Mouse (Mus musculus) heart, embryonic 14.5 days (tissue): Measurements from ENCODE around the gene Olfr824. TPM values are rescaled to one million over a fixed set of nuclear protein-coding genes. Genes with fewer than 3 reads are reported as not detected.
"Not testable (repeated sequence)": the region's sequence is repeated elsewhere in the genome, so short reads cannot be mapped to it uniquely, and the experiment has no call there.

ENCODE experiments used
- ATAC-seq: fragments of 200-750 bp; cut with Nextera tagmentation; 2 replicates; pipeline ENCODE4 v1.8.0; 2017; ENCODE audit warnings: low read depth, moderate TSS enrichment; ENCODE audit not compliant: insufficient number of reproducible peaks, insufficient read depth, low FRiP score
- H3K27ac ChIP-seq, 2 experiments: fragments of 200-500 bp in 1 of 2; fragments of 300-500 bp in 1 of 2; sonication (generic) in 1 of 2; replicated peaks in 1 of 2; 2 replicates each; pipeline ENCODE4 v1.5.1; 2012 to 2014; ENCODE audit warnings: low read depth in 2 of 2, low read length in 2 of 2, control low read depth in 1 of 2, mild to moderate bottlenecking in 1 of 2, mixed read lengths in 1 of 2; ENCODE audit not compliant: control insufficient read depth in 1 of 2, insufficient read depth in 1 of 2
- H3K27me3 ChIP-seq: fragments of 300-500 bp; sonication (generic); 2 replicates; pipeline ENCODE4 v1.6.1; 2014; ENCODE audit warnings: mild to moderate bottlenecking, low read length, control low read depth; ENCODE audit not compliant: control insufficient read depth, insufficient read depth
- H3K36me3 ChIP-seq: fragments of 300-500 bp; sonication (generic); 2 replicates; pipeline ENCODE4 v1.6.1; 2014; ENCODE audit warnings: mild to moderate bottlenecking, control low read depth, low read length, mixed read lengths; ENCODE audit not compliant: control insufficient read depth, insufficient read depth
- H3K4me1 ChIP-seq, 2 experiments: fragments of 200-500 bp in 1 of 2; fragments of 300-500 bp in 1 of 2; sonication (generic) in 1 of 2; 2 replicates each; pipeline ENCODE4 v1.6.1; 2012 to 2014; ENCODE audit warnings: low read length in 2 of 2, control low read depth in 1 of 2, mixed read lengths in 1 of 2; ENCODE audit not compliant: control insufficient read depth in 2 of 2, insufficient read depth in 2 of 2
- H3K4me2 ChIP-seq: fragments of 300-500 bp; sonication (generic); 2 replicates; pipeline ENCODE4 v1.6.1; 2014; ENCODE audit warnings: mild to moderate bottlenecking, low read length
- H3K4me3 ChIP-seq, 2 experiments: fragments of 200-500 bp in 1 of 2; fragments of 300-500 bp in 1 of 2; sonication (generic) in 1 of 2; 2 replicates each; pipeline ENCODE4 v1.5.1; 2012 to 2014; ENCODE audit warnings: low read length in 2 of 2, mild to moderate bottlenecking in 2 of 2, control low read depth in 1 of 2, low read depth in 1 of 2, moderate library complexity in 1 of 2; ENCODE audit not compliant: control insufficient read depth in 1 of 2, insufficient read depth in 1 of 2
- H3K9ac ChIP-seq: fragments of 300-500 bp; sonication (generic); 2 replicates; pipeline ENCODE4 v1.6.1; 2014; ENCODE audit warnings: mild to moderate bottlenecking, low read length
- H3K9me3 ChIP-seq: fragments of 300-500 bp; sonication (generic); 2 replicates; pipeline ENCODE4 v1.6.1; 2016; ENCODE audit warnings: low read length, control low read depth; ENCODE audit not compliant: control insufficient read depth
- WGBS: fragments of 180-500 bp; shearing (Covaris S2); extraction: QIAGEN DNeasy Blood & Tissue Kit; methylation state at CpG from one replicate; pipeline ENCODE4 v1.1.7; 2014; 5-methylcytosine and 5-hydroxymethylcytosine counted together
- polyA plus RNA-seq: library from polyadenylated mRNA; unstranded; fragments of >200 nt; fragmentation: Nextera tagmentation; extraction: Ambion mirVana; gene quantifications from 2 replicates; pipeline ENCODE4 v1.2.1, GENCODE M21; 2014

Gene Olfr824
- not detected in 2 replicates for polyA plus RNA-seq

DNA sequence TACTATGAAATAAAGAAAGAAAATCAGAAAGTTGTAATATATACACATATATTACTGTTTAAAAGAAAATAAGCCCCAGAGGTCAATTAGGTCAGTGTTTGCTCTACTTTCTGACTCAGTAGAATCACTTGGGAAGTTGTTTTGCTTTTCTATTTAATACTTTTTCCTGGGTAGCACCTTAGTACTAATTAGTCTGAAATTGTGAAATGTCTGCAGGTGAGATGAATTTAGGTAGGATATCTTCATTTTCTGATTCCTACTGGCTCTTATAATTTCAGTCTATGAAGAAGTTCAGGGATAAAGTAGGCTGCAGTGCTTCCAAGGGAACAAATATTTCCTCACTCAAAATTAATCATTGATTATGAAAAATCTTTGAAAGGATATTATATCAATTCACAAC, at the start of gene Olfr824:
TSS of gene Olfr824 (minus strand) at position 101 of the 400 bp plus-strand sequence.
- not testable (repeated sequence) for H3K27ac ChIP-seq, ATAC-seq, H3K4me2 ChIP-seq, H3K36me3 ChIP-seq, H3K4me3 ChIP-seq, H3K9ac ChIP-seq, H3K4me1 ChIP-seq, H3K27me3 ChIP-seq, H3K9me3 ChIP-seq

GRCm38 (mm10) chr10:130166666-130167065, 36.9 kb upstream of the Olfr824 start, which contains the start of gene Olfr825:
Gene Olfr825 (minus strand): TSS chr10:130166766.
- ATAC-seq = no peak
- no peak within 1 kb of the TSS for H3K9ac ChIP-seq
- no peaks in the 10 kb centered on the region for H3K36me3 ChIP-seq
- no peaks in the 10 kb centered on the region for H3K27me3 ChIP-seq
- H3K9me3 ChIP-seq = no peaks in the 10 kb centered on the region
- H3K4me3 ChIP-seq = no peak within 1 kb of the TSS
- H3K27ac ChIP-seq = no peak within 1 kb of the TSS
- no peaks in the 10 kb centered on the region for H3K4me1 ChIP-seq
- no peak within 1 kb of the TSS for H3K4me2 ChIP-seq

GRCm38 (mm10) chr10:130165196-130165595, 35.4 kb upstream of the Olfr824 start:
- Histone ChIP-seq H3K27ac (no peak overlapping the region), H3K4me2 (no peak overlapping the region), H3K4me1 (no peaks in the 10 kb centered on the region), H3K4me3 (no peak overlapping the region), H3K27me3 (no peaks in the 10 kb centered on the region), H3K36me3 (no peaks in the 10 kb centered on the region), H3K9ac (no peak overlapping the region), H3K9me3 (no peaks in the 10 kb centered on the region)
- ATAC-seq = no peak

GRCm38 (mm10) chr10:130144121-130144520, 14.3 kb upstream of the Olfr824 start:
- no peak overlapping the region for H3K4me3 ChIP-seq
- H3K27me3 ChIP-seq = no peaks in the 10 kb centered on the region
- H3K4me2 ChIP-seq = no peak overlapping the region
- no peaks in the 10 kb centered on the region for H3K4me1 ChIP-seq
- 60% methylated on average over 5 of the region's 5 CpGs for WGBS
- no peak overlapping the region for H3K9ac ChIP-seq
- no peaks in the 10 kb centered on the region for H3K9me3 ChIP-seq
- H3K36me3 ChIP-seq = no peaks in the 10 kb centered on the region
- ATAC-seq = no peak
- H3K27ac ChIP-seq = no peak overlapping the region

DNA sequence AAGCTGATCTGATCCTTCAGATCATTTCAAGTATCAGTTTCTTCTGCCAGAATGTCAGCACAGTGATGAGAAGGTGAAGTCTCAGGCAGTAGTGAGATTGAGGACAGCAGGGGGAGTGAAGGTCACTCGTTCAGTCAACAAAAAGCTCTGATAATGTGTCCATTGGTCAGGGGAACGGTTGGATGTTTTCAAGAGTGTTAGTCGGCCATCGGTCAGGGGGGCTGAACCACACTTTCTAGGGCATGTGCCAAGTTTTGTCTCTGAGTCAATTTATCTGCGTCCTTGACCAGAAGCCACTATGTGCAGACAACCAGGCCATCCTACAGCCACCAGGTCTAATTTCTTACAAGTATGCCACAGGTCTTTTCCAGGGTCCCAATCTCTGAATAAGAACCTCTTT, 12.7 kb upstream of the Olfr824 start:
- not testable (repeated sequence) for H3K4me1 ChIP-seq, H3K27ac ChIP-seq, H3K4me3 ChIP-seq, H3K27me3 ChIP-seq, H3K9me3 ChIP-seq, H3K9ac ChIP-seq, H3K4me2 ChIP-seq, H3K36me3 ChIP-seq, ATAC-seq
- WGBS = 62% methylated on average over 5 of the region's 5 CpGs

DNA sequence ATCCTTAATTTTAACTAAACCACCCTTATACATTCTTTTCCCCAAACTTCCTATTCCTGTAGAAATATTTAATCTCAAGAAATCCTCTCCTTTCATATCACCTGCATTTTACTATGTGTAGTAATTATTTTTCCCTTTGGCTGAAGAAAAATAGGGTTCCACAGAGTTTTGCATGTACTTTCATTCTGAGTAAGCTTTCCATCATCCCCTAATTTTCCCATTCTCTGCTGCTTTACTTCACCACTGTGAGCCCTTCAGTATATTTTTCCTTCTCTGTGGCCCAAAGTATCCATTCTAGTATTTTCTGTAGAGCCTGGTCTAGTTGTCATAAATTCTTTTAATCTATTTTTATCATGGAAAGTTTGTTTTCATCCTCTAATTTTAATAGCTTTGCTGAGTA, 5.0 kb upstream of the Olfr824 start:
- Histone ChIP-seq H3K4me2 (no peak overlapping the region), H3K4me1 (no peaks in the 10 kb centered on the region), H3K36me3 (no peaks in the 10 kb centered on the region), H3K4me3 (no peak overlapping the region), H3K27me3 (no peaks in the 10 kb centered on the region), H3K9ac (no peak overlapping the region), H3K9me3 (no peaks in the 10 kb centered on the region), H3K27ac (no peak overlapping the region)
- ATAC-seq = no peak

GRCm38 (mm10) chr10:130116045-130116444, 13.8 kb downstream of the Olfr824 start:
- not testable (repeated sequence) for H3K4me1 ChIP-seq, H3K4me3 ChIP-seq, H3K27ac ChIP-seq, H3K9me3 ChIP-seq, H3K9ac ChIP-seq, ATAC-seq, H3K36me3 ChIP-seq, H3K4me2 ChIP-seq, H3K27me3 ChIP-seq
- 59% methylated on average over 3 of the region's 3 CpGs for WGBS

GRCm38 (mm10) chr10:130115283-130115682, 14.5 kb downstream of the Olfr824 start, which contains the start of gene Olfr823:
Gene Olfr823 (minus strand): TSS chr10:130115383.
- not testable (repeated sequence) for H3K9ac ChIP-seq, H3K27ac ChIP-seq, H3K4me1 ChIP-seq, ATAC-seq, H3K9me3 ChIP-seq, H3K4me3 ChIP-seq, H3K4me2 ChIP-seq, H3K27me3 ChIP-seq, H3K36me3 ChIP-seq
- WGBS = 70% methylated on average over 1 of the region's 1 CpGs
